Mouse (Mus musculus): ENCODE measurements around the gene Mpi. TPM values are rescaled to one million over a fixed set of nuclear protein-coding genes. Genes with fewer than 3 reads are reported as not detected.

The Mpi gene
- total RNA-seq, 2 experiments from 2014 or later: 11.5 to 12.7 TPM

- ATAC-seq (ENCODE audit: poor library complexity, severe bottlenecking): no peak
These were observed 10.4 kb upstream of the Mpi start for GRCm38 (mm10) chr9:57562896-57563372.

GRCm38 (mm10) chr9:57561711-57562099, 9.1 kb upstream of the Mpi start:
- ATAC-seq (ENCODE audit: poor library complexity, severe bottlenecking): peak; percentile 30

DNA sequence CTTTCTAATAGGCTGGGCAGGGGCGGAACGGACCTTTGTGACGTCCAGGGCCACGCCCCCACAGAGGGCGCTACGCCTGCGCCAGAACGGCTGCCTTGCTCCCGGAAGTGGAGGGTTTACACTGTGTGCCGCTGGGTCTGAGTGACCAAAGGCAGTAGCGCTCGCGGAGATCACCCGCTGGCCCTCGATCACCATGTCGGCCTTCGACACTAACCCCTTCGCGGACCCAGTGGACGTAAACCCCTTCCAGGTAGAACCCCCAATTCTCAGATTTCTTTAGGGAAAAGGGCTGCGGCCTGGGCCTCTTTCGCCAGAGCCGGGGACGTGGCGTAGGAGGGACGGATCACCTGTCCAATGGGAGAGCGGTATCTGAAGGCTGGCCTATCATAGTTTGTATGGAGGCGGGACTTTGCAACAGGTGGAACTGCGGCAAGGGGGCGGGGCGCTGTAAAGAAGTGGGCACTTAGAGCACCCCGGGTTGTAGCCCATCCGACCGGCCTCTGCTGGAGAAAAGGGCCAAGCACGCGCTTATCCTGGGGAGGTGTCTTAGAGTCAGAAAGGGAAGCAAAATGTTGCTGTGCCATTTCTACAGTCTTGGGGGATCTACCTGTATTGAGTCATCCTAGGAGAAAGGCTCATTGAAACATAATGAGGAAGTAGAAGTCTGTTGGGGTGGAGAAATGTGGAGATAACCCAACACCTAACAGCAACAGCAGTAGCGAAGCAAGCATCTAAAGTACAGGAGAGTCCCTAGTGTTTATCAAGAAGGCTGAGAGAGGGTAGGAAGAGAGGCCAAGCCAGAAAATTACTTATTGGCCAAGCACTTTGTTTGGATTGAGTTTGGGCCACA, 8.5 kb upstream of the Mpi start, which contains the start of gene Scamp2:
Gene Scamp2, plus strand, starts transcription at position 83 of the 850 bp plus-strand sequence.
- ATAC-seq (ENCODE audit: poor library complexity, severe bottlenecking): peak; percentile 83

DNA sequence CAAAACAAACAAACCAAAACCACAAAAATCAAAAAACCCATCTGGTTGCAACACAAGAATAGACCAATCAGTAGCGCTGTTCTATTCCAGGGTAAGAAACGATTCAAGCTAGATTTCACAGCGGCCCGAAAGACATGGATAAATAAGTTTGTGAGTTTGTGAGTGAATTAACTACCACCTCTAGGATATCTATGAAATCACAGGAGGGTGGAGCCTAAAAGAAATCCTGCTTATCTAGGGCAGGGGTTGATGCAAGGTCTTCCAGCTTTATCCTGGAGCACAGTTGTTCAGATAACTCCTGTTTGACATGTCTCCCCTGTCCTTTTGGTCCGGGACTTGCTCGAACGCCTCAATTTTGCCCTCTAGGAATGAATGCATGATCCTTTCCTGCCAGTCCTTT, 7.7 kb upstream of the Mpi start:
- no peak for ATAC-seq (ENCODE audit: poor library complexity, severe bottlenecking)

DNA sequence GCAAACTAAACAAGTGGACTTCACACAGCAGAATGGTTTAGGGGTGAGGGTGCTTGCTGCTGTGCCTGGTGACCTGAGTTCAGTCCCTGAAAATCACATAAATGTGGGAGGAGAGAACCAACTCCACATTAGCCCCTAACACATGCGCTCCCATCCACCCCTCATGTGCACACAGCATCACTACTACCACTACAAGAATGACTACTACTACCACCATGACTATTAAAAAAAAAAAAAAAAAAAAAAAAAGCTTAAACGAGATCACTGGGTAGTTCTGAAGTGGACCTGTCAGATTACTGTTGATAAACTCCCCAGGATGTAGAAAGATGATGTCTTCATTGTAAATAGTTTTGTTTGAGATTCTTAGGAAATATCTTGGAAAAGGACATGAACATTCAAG, 7.0 kb upstream of the Mpi start:
- ATAC-seq (ENCODE audit: poor library complexity, severe bottlenecking): no peak

DNA sequence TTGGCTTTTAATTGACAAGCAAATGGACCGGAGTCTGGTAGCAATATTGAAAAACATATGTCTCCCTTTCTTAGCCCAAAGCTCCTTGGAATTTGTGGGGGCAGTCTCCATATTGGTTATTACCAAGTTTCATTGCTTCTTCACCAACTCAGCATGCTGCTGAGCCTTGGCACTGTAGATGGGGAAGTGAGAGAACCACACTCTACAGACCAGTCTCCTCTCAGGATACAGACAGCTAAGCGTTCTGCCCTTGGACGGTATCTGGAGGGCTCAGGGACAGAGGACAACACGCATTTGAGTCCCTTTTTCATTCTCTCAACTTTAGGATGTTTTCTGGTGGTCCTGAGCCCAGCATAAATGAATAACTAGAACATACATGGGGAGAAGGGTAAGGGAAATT, 6.1 kb upstream of the Mpi start:
- no peak for ATAC-seq (ENCODE audit: poor library complexity, severe bottlenecking)

DNA sequence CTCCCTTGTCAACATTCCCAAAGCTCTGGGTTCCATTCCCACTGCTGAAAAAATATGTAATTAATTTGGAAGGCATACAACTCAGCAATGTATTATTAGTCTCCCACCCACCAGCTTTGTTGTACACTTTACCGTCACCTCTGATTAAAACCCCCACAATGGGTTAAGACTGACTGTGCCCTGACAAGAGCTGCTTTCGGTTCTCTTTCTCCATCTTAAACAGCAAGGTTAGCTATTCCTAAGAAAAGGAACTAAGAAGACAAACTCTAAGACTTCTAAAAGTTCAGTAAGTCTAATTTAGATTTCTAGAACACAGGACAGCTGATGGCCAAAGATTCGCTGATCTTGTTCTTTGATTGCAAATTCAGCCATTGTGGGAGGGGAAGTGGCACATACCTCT, 4.7 kb upstream of the Mpi start:
- no peak for ATAC-seq (ENCODE audit: poor library complexity, severe bottlenecking)

DNA sequence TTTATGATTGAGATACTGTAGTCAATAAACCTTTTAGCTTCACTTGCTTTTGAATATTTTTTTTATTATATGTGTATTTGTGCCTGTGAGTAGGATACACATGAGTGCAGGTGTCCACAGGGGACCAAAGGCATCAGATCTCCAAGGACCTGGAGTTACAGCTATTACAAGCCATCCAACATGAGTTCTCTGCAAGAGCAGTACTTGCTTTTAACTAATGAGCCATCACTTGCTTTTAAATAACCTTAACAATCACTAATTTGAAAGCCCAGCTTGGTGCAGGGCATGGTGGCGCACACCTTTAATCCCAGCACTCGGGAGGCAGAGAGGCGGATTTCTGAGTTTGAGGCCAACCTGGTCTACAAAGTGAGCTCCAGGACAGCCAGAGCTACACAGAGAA, 2.2 kb upstream of the Mpi start:
- ATAC-seq (ENCODE audit: poor library complexity, severe bottlenecking): no peak

DNA sequence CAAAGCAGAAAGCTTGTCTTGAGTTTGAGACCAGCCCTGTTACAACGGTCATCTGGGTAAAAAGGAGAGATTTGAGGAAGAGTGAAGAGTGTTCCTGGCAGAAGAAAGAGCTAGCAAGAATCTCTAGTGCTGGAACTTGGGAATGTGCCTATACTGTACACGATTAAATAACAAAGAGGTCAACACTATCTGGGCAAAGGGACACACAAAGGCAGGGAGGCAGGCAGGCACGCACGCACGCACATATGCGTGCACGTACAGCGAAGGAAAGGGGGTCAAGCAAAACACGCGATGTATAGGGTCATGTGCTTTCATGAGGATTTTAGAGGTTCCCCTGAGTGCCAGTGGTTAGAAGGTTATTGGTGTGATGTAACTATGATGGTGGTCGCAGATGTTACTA, 556 bp upstream of the Mpi start:
- no peak for ATAC-seq (ENCODE audit: poor library complexity, severe bottlenecking)

DNA sequence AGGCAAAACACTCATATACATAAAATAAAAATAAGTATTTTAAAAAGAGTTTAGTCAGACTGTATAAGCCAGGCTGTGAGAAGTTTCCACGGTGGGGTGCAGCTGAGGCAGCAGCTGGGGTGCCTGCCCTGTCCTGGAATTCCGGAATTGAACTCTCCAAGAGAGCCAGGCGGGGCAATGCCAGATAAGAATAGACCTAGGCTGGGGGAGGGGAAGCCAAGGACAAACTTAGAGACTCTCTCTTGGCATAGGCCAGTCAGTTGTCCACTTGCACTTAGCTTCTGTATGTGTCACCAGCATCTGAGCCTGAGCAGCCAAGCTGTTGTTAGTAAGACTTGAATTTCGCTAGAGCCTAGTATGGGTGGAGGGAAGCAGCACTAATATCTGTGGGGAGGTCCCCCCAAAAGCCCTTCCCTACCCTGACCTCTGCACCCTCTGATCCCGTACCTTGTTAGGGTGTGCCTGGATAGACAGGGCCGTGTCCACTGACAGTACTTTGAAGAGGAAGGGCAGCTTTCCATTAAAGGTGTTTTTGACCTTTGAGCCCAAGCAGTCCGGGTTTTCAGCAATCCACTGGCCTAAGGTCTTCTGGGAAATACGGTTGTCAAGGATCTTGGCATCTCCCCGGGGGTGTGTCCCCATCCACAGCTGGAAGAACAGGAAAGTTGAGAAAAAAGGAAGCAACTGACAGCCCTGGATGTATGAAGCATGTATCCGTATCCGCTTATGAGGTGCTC, 2.3 kb downstream of the Mpi start:
- ATAC-seq (ENCODE audit: poor library complexity, severe bottlenecking): no peak

- no peak for ATAC-seq (ENCODE audit: poor library complexity, severe bottlenecking)
These were observed 3.4 kb downstream of the Mpi start for GRCm38 (mm10) chr9:57549186-57549585.

DNA sequence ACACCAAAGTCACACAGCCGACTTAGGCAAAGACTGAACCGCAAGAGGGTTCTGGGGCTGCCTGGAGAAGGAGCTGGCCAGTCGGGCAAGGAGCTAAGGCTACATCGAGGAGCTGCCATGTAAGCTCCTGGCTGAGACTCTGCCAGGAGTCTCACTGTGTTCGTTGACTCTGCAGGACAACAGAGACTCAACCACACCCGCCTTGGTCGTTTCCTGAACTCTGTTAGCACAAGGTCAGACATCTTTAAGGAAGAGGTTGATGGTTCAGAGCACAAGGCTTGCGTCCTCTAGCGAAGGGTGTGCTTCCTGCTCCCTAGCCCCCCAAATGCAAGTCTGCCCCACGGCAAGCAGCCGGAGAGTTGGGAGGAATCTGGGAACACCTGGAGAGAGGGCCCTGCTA, 4.7 kb downstream of the Mpi start:
- no peak for ATAC-seq (ENCODE audit: poor library complexity, severe bottlenecking)

GRCm38 (mm10) chr9:57547287-57547686, 5.3 kb downstream of the Mpi start:
- ATAC-seq (ENCODE audit: poor library complexity, severe bottlenecking): no peak

DNA sequence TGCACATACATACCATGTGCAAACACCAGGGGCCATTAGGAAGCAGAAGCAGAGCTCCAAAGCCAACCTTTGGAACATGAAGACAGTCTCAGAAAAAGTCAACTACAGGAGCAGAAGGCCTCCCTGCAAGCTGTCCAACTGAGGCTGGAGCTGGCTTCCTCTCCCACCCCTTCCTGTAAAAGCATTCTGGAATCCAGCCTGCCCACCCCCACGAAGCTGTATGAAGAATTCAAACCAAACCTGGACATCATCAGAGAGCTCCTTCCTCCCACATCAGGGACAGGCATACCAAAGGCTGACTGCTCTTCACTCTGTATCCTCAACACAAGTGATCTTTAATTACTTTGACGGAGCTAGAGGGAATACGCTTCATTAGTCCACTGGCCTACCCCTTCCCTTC, 8.6 kb downstream of the Mpi start:
- ATAC-seq (ENCODE audit: poor library complexity, severe bottlenecking): no peak

- peak; percentile 37; the same call in 1 of the 2 replicates for ATAC-seq (ENCODE audit: poor library complexity, severe bottlenecking)
These were observed 11.3 kb downstream of the Mpi start for GRCm38 (mm10) chr9:57541312-57541711.

DNA sequence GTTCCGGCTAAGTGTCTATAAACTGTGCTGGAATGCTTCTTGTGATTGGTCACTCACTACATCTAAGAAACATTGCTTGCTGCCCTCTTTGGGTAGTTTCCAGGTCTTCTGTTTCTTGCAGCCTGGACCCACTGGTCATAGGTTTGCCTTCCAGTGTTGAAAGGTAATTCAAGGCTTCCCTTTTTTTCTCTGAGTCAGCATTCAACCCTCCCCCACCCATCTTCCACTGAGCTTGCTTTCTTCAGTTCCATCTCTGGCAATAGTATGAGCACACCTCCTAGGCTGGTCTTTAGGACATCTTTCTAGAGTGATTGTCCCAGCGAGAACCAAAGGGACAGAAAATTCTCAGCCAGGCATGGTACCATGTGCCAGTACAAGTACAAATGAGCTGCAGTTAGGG, 13.0 kb downstream of the Mpi start:
- peak; percentile 66 for ATAC-seq (ENCODE audit: poor library complexity, severe bottlenecking)

DNA sequence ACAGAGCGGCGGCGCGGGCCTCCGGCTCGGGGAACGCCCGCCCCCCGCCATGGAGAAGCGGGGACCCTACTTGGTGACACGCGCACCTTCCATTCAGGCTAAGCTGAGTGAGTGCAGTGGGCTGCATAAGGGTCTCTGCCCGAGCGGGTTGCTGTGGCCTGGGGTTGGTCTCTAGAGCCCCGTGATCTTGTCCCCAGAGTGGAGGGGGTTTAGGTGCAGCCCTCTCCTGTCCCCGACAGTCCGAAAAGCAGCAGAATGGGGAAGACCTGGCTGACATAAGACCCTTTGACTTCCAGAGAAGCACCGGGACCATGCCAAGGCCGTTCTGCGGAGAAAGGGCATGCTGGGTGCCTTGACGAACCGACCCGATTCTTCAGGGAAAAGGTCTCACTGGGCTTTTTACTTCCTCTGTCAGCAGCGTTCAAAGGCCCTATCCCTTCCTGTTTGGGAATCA, 14.8 kb downstream of the Mpi start:
- ATAC-seq (ENCODE audit: poor library complexity, severe bottlenecking): no peak

DNA sequence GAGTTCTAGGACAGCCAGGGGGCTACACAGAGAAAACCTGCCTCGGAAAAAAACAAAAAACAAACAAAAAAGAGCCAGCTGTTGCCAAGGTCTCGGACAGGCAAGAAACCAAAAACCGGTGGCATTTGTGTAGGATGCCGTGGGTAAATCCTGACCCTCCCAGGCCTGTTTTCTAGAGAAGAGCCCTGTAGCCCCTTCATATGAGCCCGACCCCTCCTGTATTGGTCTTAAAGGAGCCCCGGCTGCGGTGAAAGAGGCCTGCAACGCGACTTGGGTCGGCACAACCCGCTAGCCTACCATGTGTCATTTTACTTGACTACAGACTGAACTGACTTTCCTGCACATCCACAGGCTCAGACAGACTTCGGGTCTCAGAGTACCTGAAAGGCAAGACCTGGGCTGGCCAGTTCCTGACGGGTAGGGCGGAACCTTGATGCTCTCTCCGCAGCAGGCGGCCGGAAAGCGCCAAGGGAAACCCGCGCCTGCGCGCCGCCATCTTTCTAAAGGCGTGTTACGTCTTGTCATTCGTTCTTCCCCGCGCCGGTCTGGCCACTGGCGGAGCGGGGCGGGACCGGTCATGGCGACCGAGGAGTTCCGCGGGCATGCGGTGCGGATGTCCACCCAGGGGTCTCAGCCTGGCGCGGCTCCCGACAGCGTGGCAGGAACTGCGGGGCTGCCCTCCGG, 15.4 kb downstream of the Mpi start, which contains the start of gene Fam219b:
Gene Fam219b, plus strand, starts transcription at position 485 of the 684 bp plus-strand sequence.
- peak; percentile 93 for ATAC-seq (ENCODE audit: poor library complexity, severe bottlenecking)

DNA sequence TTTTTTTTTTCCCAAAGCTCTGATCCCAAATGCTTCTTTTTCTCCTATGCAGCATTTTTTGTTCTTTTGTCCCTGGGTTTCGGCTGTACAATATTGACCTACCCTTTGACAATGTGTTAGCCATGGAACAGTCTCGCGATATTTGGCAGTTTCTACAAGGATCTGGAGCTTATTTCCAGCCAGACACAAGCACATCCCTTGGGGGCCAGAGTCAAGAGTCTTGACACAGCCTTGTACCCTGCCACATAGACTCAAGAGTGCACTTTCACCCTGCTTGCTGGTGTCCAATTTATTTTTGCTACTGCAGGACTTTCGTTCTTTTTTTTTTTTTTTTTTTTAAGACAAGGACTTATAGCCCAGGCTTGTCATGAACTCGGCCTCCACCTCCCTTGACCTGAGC, 16.2 kb downstream of the Mpi start:
- no peak for ATAC-seq (ENCODE audit: poor library complexity, severe bottlenecking)

DNA sequence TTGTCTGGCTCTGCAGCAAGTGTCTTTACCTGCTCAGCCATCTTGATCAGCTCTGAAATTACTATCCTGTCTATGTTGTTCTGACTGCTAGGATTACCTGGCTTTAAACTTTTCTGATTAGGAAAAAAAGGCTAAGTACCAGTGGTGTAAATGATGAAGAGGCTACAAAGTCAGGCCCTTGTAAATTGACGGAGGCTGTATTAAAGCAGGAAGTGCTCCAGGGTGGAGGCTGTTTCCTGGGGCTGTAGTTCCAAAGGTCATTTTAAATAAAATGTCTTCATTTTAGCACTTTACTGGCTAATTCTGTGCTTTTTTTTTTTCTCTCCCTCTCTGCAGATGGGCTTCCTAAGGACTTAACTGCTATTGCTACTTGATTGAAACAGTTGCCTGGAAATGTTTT, 20.6 kb downstream of the Mpi start:
- no peak for ATAC-seq (ENCODE audit: poor library complexity, severe bottlenecking)

DNA sequence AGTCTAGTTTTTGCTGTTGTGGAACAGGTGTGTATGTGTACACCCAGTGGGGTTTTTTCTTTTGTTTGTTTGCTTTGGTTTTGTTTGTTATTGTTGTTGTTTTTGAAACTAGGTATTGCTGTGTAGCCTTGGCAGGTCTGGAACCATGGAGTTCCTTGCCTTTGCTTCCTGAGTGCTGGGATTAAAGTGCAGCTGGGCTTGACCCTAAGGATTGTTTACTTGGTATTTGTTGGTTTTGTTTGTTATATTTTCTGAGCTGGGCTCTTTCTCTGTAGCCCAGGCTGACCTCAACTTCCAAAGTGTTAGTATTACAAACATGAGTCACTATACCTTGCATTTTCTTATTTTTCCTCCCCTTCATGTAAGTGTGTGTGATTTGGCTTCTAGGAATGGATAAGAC, 26.1 kb downstream of the Mpi start:
- no peak for ATAC-seq (ENCODE audit: poor library complexity, severe bottlenecking)

Measured in megakaryocyte, adult 5-6 weeks (primary cell).